In the genomic region with DNA sequence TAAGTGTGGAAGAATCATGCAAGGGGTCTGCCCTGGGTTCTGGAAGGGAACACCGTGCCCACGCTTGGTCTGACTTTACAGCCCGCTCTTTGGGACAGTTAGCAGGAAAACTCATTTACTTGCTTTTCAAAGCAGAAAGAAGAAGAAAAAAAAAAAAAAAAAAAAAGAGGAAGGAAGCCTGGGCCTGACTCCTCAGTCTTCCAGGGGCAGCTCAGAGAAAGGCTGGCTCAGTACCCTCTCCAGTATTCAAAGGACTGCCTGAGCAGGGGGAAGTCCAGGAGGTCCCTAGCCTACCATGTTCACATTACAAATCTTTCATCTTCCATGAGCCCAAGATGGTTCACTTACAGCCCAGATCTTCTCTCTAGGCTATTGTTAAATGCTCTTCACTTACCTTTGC, we compare ENCODE assay signal across 24 mouse cellular contexts.
"Had no signal": no experiment of that assay in that cellular context is flagged by ENCODE, and none has a peak within 500 bp of the region (broad histone marks: within the 10 kb centered on the region; RNA-seq: fewer than 3 reads in every experiment).

No protein-coding gene starts in this region.

- ATAC-seq: hindbrain, embryonic 16.5 days; inflammation-experienced regulatory T-cells, adult 6 months; intestine, embryonic 15.5 days; intestine, postnatal 0 days; liver, embryonic 12.5 days had no signal

- DNase-seq: gastrocnemius, postnatal 14 days; gastrocnemius, postnatal 36 days; heart, adult 2 months; heart, postnatal 14 days; heart, postnatal 36 days; kidney, adult 18-20 months; kidney, postnatal 10 days; kidney, postnatal 25 days; kidney, postnatal 4 days; left cerebral cortex, postnatal 4 days had no signal

- H3K4me1 ChIP-seq: heart, embryonic 13.5 days; heart, embryonic 15.5 days; intestine, embryonic 15.5 days; limb, embryonic 13.5 days; limb, embryonic 15.5 days; liver, embryonic 12.5 days had no signal

- H3K9me3 ChIP-seq: intestine, embryonic 15.5 days; limb, embryonic 15.5 days had no signal

- H3K4me3 ChIP-seq: heart, adult 2 months; heart, embryonic 13.5 days; heart, embryonic 15.5 days; intestine, embryonic 15.5 days; layer of hippocampus, adult 2 months; left cerebral cortex, adult 2 months; limb, embryonic 13.5 days; limb, embryonic 15.5 days; liver, embryonic 12.5 days had no signal

- H3K27ac ChIP-seq: heart, adult 2 months; heart, embryonic 13.5 days; heart, embryonic 15.5 days; hindbrain, embryonic 14.5 days; intestine, embryonic 15.5 days; layer of hippocampus, adult 2 months; left cerebral cortex, adult 2 months; limb, embryonic 13.5 days; limb, embryonic 15.5 days; liver, embryonic 12.5 days; liver, embryonic 14.5 days had no signal

- H3K4me2 ChIP-seq: heart, embryonic 11.5 days; heart, embryonic 13.5 days; heart, embryonic 15.5 days; hindbrain, embryonic 14.5 days; intestine, embryonic 15.5 days; limb, embryonic 13.5 days; limb, embryonic 15.5 days; liver, embryonic 12.5 days had no signal

- H3K9ac ChIP-seq: heart, embryonic 13.5 days; heart, embryonic 15.5 days; hindbrain, embryonic 14.5 days; intestine, embryonic 15.5 days; limb, embryonic 13.5 days; limb, embryonic 15.5 days; liver, embryonic 12.5 days; liver, embryonic 14.5 days had no signal

- H3K27me3 ChIP-seq: heart, embryonic 13.5 days; heart, embryonic 15.5 days; intestine, embryonic 15.5 days; limb, embryonic 13.5 days; limb, embryonic 15.5 days; liver, embryonic 12.5 days had no signal

- H3K36me3 ChIP-seq: heart, embryonic 13.5 days; heart, embryonic 15.5 days; intestine, embryonic 15.5 days; limb, embryonic 13.5 days; limb, embryonic 15.5 days; liver, embryonic 12.5 days had no signal
